Mouse (Mus musculus) megakaryocyte-erythroid progenitor cell, adult 5 weeks (primary cell): ENCODE data around the gene AB124611. TPM values are rescaled to one million over a fixed set of nuclear protein-coding genes. Genes with fewer than 3 reads are reported as not detected.

Experiments
- polyA plus RNA-seq: library from polyadenylated mRNA; stranded (reverse); fragments of >175 nt; gene quantifications from 2 replicates; pipeline ENCODE4 v1.2.3, GENCODE M21; 2012

AB124611 gene
- 15.6 and 49.8 TPM in 2 replicates for polyA plus RNA-seq

DNA sequence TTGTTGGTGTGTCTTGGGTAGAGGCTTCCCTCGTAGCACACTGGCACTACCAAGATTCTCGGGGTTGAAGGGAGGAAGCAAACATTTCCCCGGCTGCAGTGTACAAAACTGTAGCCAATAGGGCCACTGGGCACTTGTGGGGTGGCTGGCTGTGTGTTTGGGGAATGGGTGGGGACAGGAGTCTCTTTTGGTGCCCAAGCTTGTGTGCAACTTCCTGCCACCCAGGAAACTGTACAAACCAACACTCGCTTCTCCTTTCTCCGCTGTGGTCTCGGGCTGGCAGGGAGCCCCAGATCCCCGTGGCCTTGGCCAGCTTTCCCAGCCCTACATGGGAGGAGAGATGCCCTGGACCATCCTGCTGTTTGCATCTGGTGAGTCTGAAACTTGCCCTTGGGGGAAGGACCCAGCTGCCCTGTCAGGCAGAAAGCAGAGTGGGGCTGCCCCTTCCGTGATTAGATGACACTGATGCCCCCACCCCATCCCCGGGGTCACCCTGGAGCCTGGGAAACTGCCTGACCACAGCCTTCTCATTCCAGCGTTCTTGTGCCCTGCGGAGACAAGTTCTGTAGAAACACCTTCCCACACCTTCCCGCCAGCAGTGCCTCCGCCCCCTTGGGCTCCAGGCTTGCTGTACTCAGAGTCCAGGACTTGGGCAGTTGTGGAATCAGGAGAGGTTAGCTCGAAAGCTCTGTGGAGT is at the start of gene AB124611:
Gene AB124611 (plus strand): TSS at position 240 of the 697 bp plus-strand sequence.

GRCm38 (mm10) chr9:21509772-21510688 is 15.9 kb upstream of the AB124611 start, which contains the start of gene Tmed1:
Gene Tmed1, minus strand, starts transcription at chr9:21510252.

GRCm38 (mm10) chr9:21546789-21547074 is 20.8 kb downstream of the AB124611 start, which contains the start of gene Carm1:
Gene Carm1, plus strand, starts transcription at chr9:21546894.

DNA sequence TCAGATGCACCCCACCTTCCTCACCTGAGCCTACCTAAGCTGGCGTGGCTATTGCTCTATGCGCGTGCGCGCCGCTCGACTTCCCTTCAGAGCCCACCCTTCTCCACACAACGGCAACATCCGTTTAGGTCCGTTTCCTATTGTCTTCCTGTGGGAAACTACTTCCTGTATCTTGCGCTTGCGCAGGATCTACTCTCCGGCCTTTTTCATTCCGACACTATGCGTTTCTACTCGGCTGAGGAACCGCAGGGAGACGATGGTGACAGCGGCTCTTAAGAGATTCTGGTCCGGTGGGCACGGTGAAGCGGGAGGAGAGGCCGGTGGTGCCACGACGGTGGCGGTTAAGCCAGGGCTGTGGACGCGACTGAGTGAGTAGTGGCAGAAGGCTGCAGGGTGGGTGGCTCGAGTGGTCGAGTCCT is 66.7 kb downstream of the AB124611 start, which contains the start of the genes Timm29 and Yipf2:
Gene Timm29 (plus strand): TSS at position 20 of the 419 bp plus-strand sequence.
Gene Yipf2 (minus strand): TSS at position 126 of the 419 bp plus-strand sequence.

Other genes starting within 250 kb of the AB124611 start
- 58.2 and 90.2 TPM in 2 replicates for gene Kri1, start 238.2 kb upstream of the AB124611 start, polyA plus RNA-seq
- 45.6 and 52.9 TPM in 2 replicates for gene Cdkn2d, start 234.8 kb upstream of the AB124611 start, polyA plus RNA-seq
- gene Ap1m2, start 213.8 kb upstream of the AB124611 start, polyA plus RNA-seq, result 0.10 and 0.13 TPM in 2 replicates
- gene Slc44a2, start 205.5 kb upstream of the AB124611 start, polyA plus RNA-seq, result 121 and 136 TPM in 2 replicates
- gene Ilf3, start 158.3 kb upstream of the AB124611 start, polyA plus RNA-seq, result 145 and 195 TPM in 2 replicates
- 51.4 and 64.1 TPM in 2 replicates for gene Qtrt1, start 114.3 kb upstream of the AB124611 start, polyA plus RNA-seq
- gene Dnm2, start 101.3 kb upstream of the AB124611 start, polyA plus RNA-seq, result 450 and 507 TPM in 2 replicates
- 10.9 and 14.0 TPM in 2 replicates for gene Tmed1, start 15.9 kb upstream of the AB124611 start, polyA plus RNA-seq
- gene Carm1, start 20.7 kb downstream of the AB124611 start, polyA plus RNA-seq, result 143 TPM in 2 replicates
- gene Timm29, start 66.5 kb downstream of the AB124611 start, polyA plus RNA-seq, result 23.6 and 24.1 TPM in 2 replicates
- 6.4 and 8.6 TPM in 2 replicates for gene Yipf2, start 66.7 kb downstream of the AB124611 start, polyA plus RNA-seq
- gene Smarca4, start 90.0 kb downstream of the AB124611 start, polyA plus RNA-seq, result 227 and 251 TPM in 2 replicates
- 26.7 and 29.8 TPM in 2 replicates for gene Ldlr, start 197.3 kb downstream of the AB124611 start, polyA plus RNA-seq
- gene Spc24, start 234.1 kb downstream of the AB124611 start, polyA plus RNA-seq, result 101 and 106 TPM in 2 replicates